ENCODE assay signal across 20 mouse cellular contexts in genomic region chr12:111149495-111150235, GRCm38 (mm10). TPM values are rescaled to one million over a fixed set of nuclear protein-coding genes. Genes with fewer than 3 reads are reported as not detected.
A peak's percentile ranks its signal among the peaks of the same experiment; 100 is the strongest.
DNase-seq lines count a peak whose midpoint lies in the region; ATAC-seq and TF ChIP-seq lines count a peak whose summit lies in the region.
"Had no signal": no experiment of that assay in that cellular context is flagged by ENCODE, and none has a peak within 500 bp of the region (broad histone marks: within the 10 kb centered on the region; RNA-seq: fewer than 3 reads in every experiment).

No protein-coding gene starts in this region.

- dilution Hi-C loops in CH12.LX (cut with MboI; ENCODE audit: extremely low pct_ligation_motif_present, extremely low pct_unique_long_range_greater_than_20kb, low sequenced_read_pairs), result no loop called here

- no peak for ATAC-seq in heart, embryonic 13.5 days (ENCODE audit: extremely low read depth, insufficient number of reproducible peaks, low FRiP score, low TSS enrichment)
- ATAC-seq in intestine, postnatal 0 days, result peak; percentile 44; the same call in 1 of the 2 replicates
- peak; percentile 35; the same call in 1 of the 2 replicates for ATAC-seq in megakaryocyte-erythroid progenitor cell, adult 5-6 weeks (replicated peaks; ENCODE audit: low FRiP score, low TSS enrichment, poor library complexity, severe bottlenecking)
- ATAC-seq in forebrain, embryonic 11.5 days (replicated peaks; ENCODE audit: low FRiP score), result no peak
- ATAC-seq: forebrain, embryonic 13.5 days; hindbrain, embryonic 16.5 days had no signal

- TF ChIP-seq POLR2A in CH12.LX (IDR thresholded peaks at IDR 0.05; ENCODE audit: low read depth, low read length), result no peak

- no peak overlapping the region for H3K9ac ChIP-seq in heart, embryonic 13.5 days
- H3K9ac ChIP-seq in CH12.LX (ENCODE audit: insufficient read depth, low read depth), result peak overlapping the region; percentile 36; the same call in 1 of the 2 replicates
- no peak overlapping the region for H3K9ac ChIP-seq in intestine, postnatal 0 days (ENCODE audit: low read depth, low read length)
- no peak overlapping the region for H3K9ac ChIP-seq in forebrain, embryonic 11.5 days (ENCODE audit: low read length)
- H3K9ac ChIP-seq: forebrain, embryonic 13.5 days; midbrain, embryonic 12.5 days had no signal

- no peak overlapping the region for H3K4me3 ChIP-seq in heart, embryonic 13.5 days
- peak overlapping the region; percentile 31 to 54 (median 52) for H3K4me3 ChIP-seq in CH12.LX (replicated peaks in 1 of 3; ENCODE audit: low read depth in 2 of 3, low read length in 2 of 3, poor library complexity in 1 of 3)
- no peak overlapping the region for H3K4me3 ChIP-seq in intestine, postnatal 0 days (ENCODE audit: low read depth, low read length)
- no peak overlapping the region for H3K4me3 ChIP-seq in forebrain, embryonic 11.5 days (ENCODE audit: low read depth, low read length)
- H3K4me3 ChIP-seq: forebrain, embryonic 13.5 days; midbrain, embryonic 12.5 days had no signal

- TF ChIP-seq RAD21 in CH12.LX (IDR thresholded peaks at IDR 0.05; ENCODE audit: low read depth, low read length), result no peak

- TF ChIP-seq CTCF in CH12.LX (conservative IDR thresholded peaks at IDR 0.05 in 1 of 2, IDR thresholded peaks at IDR 0.05 in 1 of 2; ENCODE audit: low read depth in 2 of 2, low read length in 2 of 2), result no peak
- TF ChIP-seq CTCF in intestine, postnatal 0 days (IDR thresholded peaks at IDR 0.05; ENCODE audit: low read depth), result no peak

- no peaks in the 10 kb centered on the region for H3K79me2 ChIP-seq in CH12.LX (replicated peaks; ENCODE audit: control insufficient read depth, extremely low read depth, insufficient read depth, poor library complexity, severe bottlenecking)

- in situ Hi-C loops in CH12.LX (cut with MboI; ENCODE audit: low pct_ligation_motif_present, low pct_unique_long_range_greater_than_20kb, low sequenced_read_pairs), result no loop called here

- peaks cover 26% of the 10 kb centered on the region for H3K4me1 ChIP-seq in heart, embryonic 13.5 days
- peaks cover 31 to 64% of the 10 kb centered on the region in 2 experiments for H3K4me1 ChIP-seq in CH12.LX (ENCODE audit: control insufficient read depth in 1 of 2, insufficient read depth in 2 of 2)
- H3K4me1 ChIP-seq in intestine, postnatal 0 days (replicated peaks; ENCODE audit: control insufficient read depth, insufficient read depth, low read length), result no peaks in the 10 kb centered on the region
- H3K4me1 ChIP-seq in forebrain, embryonic 11.5 days (replicated peaks; ENCODE audit: control insufficient read depth, insufficient read depth, low read length), result no peaks in the 10 kb centered on the region; the same call in 1 of the 2 replicates

- no peak for DNase-seq in heart, adult 18-20 months
- no peak for DNase-seq in CH12.LX (ENCODE audit: extremely low read depth)
- no peak for DNase-seq in cerebellum, postnatal 36 days
- no peak for DNase-seq in forebrain, embryonic 11.5 days (ENCODE audit: low spot score)
- DNase-seq: cerebellum, adult 9-11 months; gastrocnemius, postnatal 25 days had no signal

- H3K36me3 ChIP-seq in heart, embryonic 13.5 days, result no peaks in the 10 kb centered on the region
- no peaks in the 10 kb centered on the region for H3K36me3 ChIP-seq in CH12.LX (replicated peaks in 1 of 2; ENCODE audit: control insufficient read depth in 1 of 2, insufficient read depth in 1 of 2, low read length in 1 of 2)
- H3K36me3 ChIP-seq in intestine, postnatal 0 days (ENCODE audit: control insufficient read depth, insufficient read depth), result no peaks in the 10 kb centered on the region
- H3K36me3 ChIP-seq in forebrain, embryonic 11.5 days (ENCODE audit: control insufficient read depth, insufficient read depth, low read length), result no peaks in the 10 kb centered on the region
- H3K36me3 ChIP-seq: midbrain, embryonic 12.5 days had no signal

- H3K27me3 ChIP-seq in heart, embryonic 13.5 days (replicated peaks), result no peaks in the 10 kb centered on the region
- no peaks in the 10 kb centered on the region for H3K27me3 ChIP-seq in CH12.LX (replicated peaks)
- no peaks in the 10 kb centered on the region for H3K27me3 ChIP-seq in intestine, postnatal 0 days (replicated peaks; ENCODE audit: control insufficient read depth, insufficient read depth, low read length)
- no peaks in the 10 kb centered on the region for H3K27me3 ChIP-seq in forebrain, embryonic 11.5 days (ENCODE audit: control insufficient read depth, insufficient read depth, low read length)
- H3K27me3 ChIP-seq: forebrain, embryonic 13.5 days had no signal

- 0 out of 2 replicates have a peak overlapping the region, but pooled peaks have one; percentile 11 for H3K4me2 ChIP-seq in heart, embryonic 13.5 days
- H3K4me2 ChIP-seq in CH12.LX (ENCODE audit: insufficient read depth, low read depth, poor library complexity, severe bottlenecking), result peak overlapping the region; percentile 59
- peak overlapping the region; percentile 22 for H3K4me2 ChIP-seq in intestine, postnatal 0 days (replicated peaks; ENCODE audit: low read depth)
- H3K4me2 ChIP-seq in forebrain, embryonic 11.5 days (ENCODE audit: low read depth, low read length, severe bottlenecking), result no peak overlapping the region
- H3K4me2 ChIP-seq: forebrain, embryonic 13.5 days; heart, embryonic 11.5 days; midbrain, embryonic 12.5 days had no signal

- 59% methylated on average over 17 of the region's 17 CpGs for WGBS in heart, embryonic 13.5 days
- 55% methylated on average over 17 of the region's 17 CpGs for WGBS in intestine, postnatal 0 days
- WGBS in forebrain, embryonic 11.5 days, result 73% methylated on average over 17 of the region's 17 CpGs

- TF ChIP-seq EP300 in CH12.LX (IDR thresholded peaks at IDR 0.05; ENCODE audit: low read length), result peak; percentile 31; the same call in 1 of the 2 replicates

- no peak overlapping the region for H3K27ac ChIP-seq in heart, embryonic 13.5 days (replicated peaks)
- no peak overlapping the region; the same call in 1 of the 2 replicates for H3K27ac ChIP-seq in CH12.LX (ENCODE audit: insufficient read depth, low read depth)
- no peak overlapping the region for H3K27ac ChIP-seq in intestine, postnatal 0 days (ENCODE audit: low read depth, low read length)
- no peak overlapping the region for H3K27ac ChIP-seq in forebrain, embryonic 11.5 days (ENCODE audit: low read depth, low read length)
- H3K27ac ChIP-seq: forebrain, embryonic 13.5 days; midbrain, embryonic 12.5 days had no signal

- no peaks in the 10 kb centered on the region for H3K9me3 ChIP-seq in heart, embryonic 13.5 days
- H3K9me3 ChIP-seq in CH12.LX (replicated peaks; ENCODE audit: low read length), result no peaks in the 10 kb centered on the region
- no peaks in the 10 kb centered on the region for H3K9me3 ChIP-seq in intestine, postnatal 0 days (ENCODE audit: control insufficient read depth)
- no peaks in the 10 kb centered on the region for H3K9me3 ChIP-seq in forebrain, embryonic 11.5 days (ENCODE audit: control insufficient read depth, low read length)
- H3K9me3 ChIP-seq: forebrain, embryonic 13.5 days; midbrain, embryonic 12.5 days had no signal

TF ChIP-seq in CH12.LX, 34 proteins besides CTCF, POLR2A, EP300 and RAD21 (continues in another document):
- no peak for TF ChIP-seq ZNF384 (IDR thresholded peaks at IDR 0.05; ENCODE audit: low read depth, low read length)
- TF ChIP-seq TBP (conservative IDR thresholded peaks at IDR 0.05; ENCODE audit: low read depth, low read length), result peak; percentile 49; the same call in 1 of the 2 replicates
- TF ChIP-seq SIN3A (IDR thresholded peaks at IDR 0.05; ENCODE audit: low read length), result peak; percentile 67; the same call in 1 of the 2 replicates
- TF ChIP-seq SMC3 (IDR thresholded peaks at IDR 0.05; ENCODE audit: low read depth, low read length), result no peak
- TF ChIP-seq MAFK (IDR thresholded peaks at IDR 0.05; ENCODE audit: insufficient replicate concordance, low read length), result peak; percentile 5; the same call in 1 of the 2 replicates
- TF ChIP-seq KAT2A (IDR thresholded peaks at IDR 0.05; ENCODE audit: insufficient replicate concordance, low read length), result no peak
- TF ChIP-seq CHD1 (IDR thresholded peaks at IDR 0.05; ENCODE audit: low read depth, low read length), result no peak
- TF ChIP-seq GABPA (IDR thresholded peaks at IDR 0.05; ENCODE audit: insufficient replicate concordance, low read depth, low read length), result no peak
- peak; percentile 52; the same call in 1 of the 2 replicates for TF ChIP-seq MAZ (IDR thresholded peaks at IDR 0.05; ENCODE audit: low read depth, low read length)
- TF ChIP-seq ELF1 (IDR thresholded peaks at IDR 0.05; ENCODE audit: low read depth, low read length), result peak; percentile 39; the same call in 1 of the 2 replicates
- peak; percentile 51; the same call in 1 of the 2 replicates for TF ChIP-seq ETS1 (conservative IDR thresholded peaks at IDR 0.05; ENCODE audit: low read depth, low read length)
- TF ChIP-seq TCF12 (IDR thresholded peaks at IDR 0.05; ENCODE audit: low read depth, low read length), result 0 out of 2 replicates have a peak, but pooled peaks have one; percentile 24
- TF ChIP-seq ZC3H11A (IDR thresholded peaks at IDR 0.05; ENCODE audit: low read depth, low read length), result no peak
- TF ChIP-seq MEF2A (IDR thresholded peaks at IDR 0.05; ENCODE audit: borderline replicate concordance, low read depth, low read length), result peak; percentile 44; the same call in 1 of the 2 replicates

RNA-seq across cellular contexts. Expression of gene Traf3, which starts 16.5 kb away (rescaled TPM):
- 6.0 TPM in 2 replicates for polyA plus RNA-seq in heart, embryonic 13.5 days (2015; fragmentation: Nextera tagmentation; extraction: Ambion mirVana)
- 10 to 100 TPM; 14.2 to 14.3 TPM for total RNA-seq in heart, adult 18-20 months (2021)
- total RNA-seq in CH12.LX (2012; rRNA removed) (17.5 and 21.4 TPM in 2 replicates), CH12.LX (2014; rRNA removed) (9.6 and 10.9 TPM in 2 replicates)
- polyA plus RNA-seq in CH12.LX (2012; ENCODE audit: insufficient read length, low read depth), result 30.6 and 33.1 TPM in 2 replicates
- polyA plus RNA-seq in intestine, postnatal 0 days (2015; fragmentation: Nextera tagmentation; extraction: Ambion mirVana), result 3.4 and 4.0 TPM in 2 replicates
- total RNA-seq in megakaryocyte-erythroid progenitor cell, adult 5-6 weeks (2014; fragmentation: Nextera tagmentation), result 11.1 and 15.1 TPM in 2 replicates
- total RNA-seq in megakaryocyte-erythroid progenitor cell, adult 5-6 weeks (2017), result 8.9 and 14.4 TPM in 2 replicates
- polyA plus RNA-seq in forebrain, embryonic 11.5 days (2014; fragmentation: Nextera tagmentation; extraction: Ambion mirVana), result 19.4 and 22.9 TPM in 2 replicates

RNA-seq across cellular contexts. Expression of gene 4930595D18Rik, which starts 34.6 kb away (rescaled TPM):
- not detected in 2 replicates for polyA plus RNA-seq in heart, embryonic 13.5 days (2015; fragmentation: Nextera tagmentation; extraction: Ambion mirVana)
- not detected for total RNA-seq in heart, adult 18-20 months (2021)
- total RNA-seq in CH12.LX (2012; rRNA removed), result not detected in 2 replicates
- 0.43 TPM in 1 of 2 replicates, not detected in the other for total RNA-seq in CH12.LX (2014; rRNA removed)
- polyA plus RNA-seq in CH12.LX (2012; ENCODE audit: insufficient read length, low read depth), result 0.57 and 0.61 TPM in 2 replicates
- polyA plus RNA-seq in intestine, postnatal 0 days (2015; fragmentation: Nextera tagmentation; extraction: Ambion mirVana), result not detected in 2 replicates
- total RNA-seq in megakaryocyte-erythroid progenitor cell, adult 5-6 weeks (2014; fragmentation: Nextera tagmentation), result not detected in 2 replicates
- total RNA-seq in megakaryocyte-erythroid progenitor cell, adult 5-6 weeks (2017), result not detected in 2 replicates
- not detected in 2 replicates for polyA plus RNA-seq in forebrain, embryonic 11.5 days (2014; fragmentation: Nextera tagmentation; extraction: Ambion mirVana)
- total RNA-seq: adrenal gland, postnatal 36 days; gastrocnemius, postnatal 25 days; heart, postnatal 25 days; layer of hippocampus, postnatal 25 days; left cerebral cortex, postnatal 14 days had no signal
- polyA plus RNA-seq: heart, embryonic 11.5 days; large intestine, adult 2 months; liver, embryonic 16.5 days; midbrain, embryonic 12.5 days; stomach, embryonic 16.5 days had no signal

Comparison
In these comparisons a context has a peak if more than half of its experiments do, and no peak if none do; other contexts are left out.
1. ATAC-seq: peak in intestine, postnatal 0 days (single experiment) and megakaryocyte-erythroid progenitor cell, adult 5-6 weeks (single experiment); none in heart, embryonic 13.5 days (single experiment) and forebrain, embryonic 11.5 days (single experiment).
2. H3K4me3 ChIP-seq: peak in CH12.LX (3 of 3); none in heart, embryonic 13.5 days (single experiment), intestine, postnatal 0 days (single experiment) and forebrain, embryonic 11.5 days (single experiment).